Mouse (Mus musculus) fibroblast of lung, adult 2 months (primary cell): Measurements from ENCODE around the gene Gm11060.

Experiments used
- DNase-seq: peaks from one replicate; pipeline ENCODE4 v3.0.0-alpha.2; 2011; ENCODE audit warnings: low read depth

Gene Gm11060

GRCm38 (mm10) chr2:105091718-105092117, at the start of gene Gm11060:
Gene Gm11060, plus strand, starts transcription at chr2:105092018.
- no peak for DNase-seq

GRCm38 (mm10) chr2:105043152-105043551, 48.7 kb upstream of the Gm11060 start:
- no peak for DNase-seq

- no peak for DNase-seq
Observed at GRCm38 (mm10) chr2:105048301-105048700, 43.5 kb upstream of the Gm11060 start.

- DNase-seq: no peak
Observed at GRCm38 (mm10) chr2:105055529-105055928, 36.3 kb upstream of the Gm11060 start.

GRCm38 (mm10) chr2:105058577-105059116, 33.2 kb upstream of the Gm11060 start:
- DNase-seq: no peak

- no peak for DNase-seq
Observed at GRCm38 (mm10) chr2:105062741-105063372, 29.0 kb upstream of the Gm11060 start.

- no peak for DNase-seq
Observed at GRCm38 (mm10) chr2:105072496-105072895, 19.3 kb upstream of the Gm11060 start.

GRCm38 (mm10) chr2:105074196-105074595, 17.6 kb upstream of the Gm11060 start:
- no peak for DNase-seq

- no peak for DNase-seq
Observed at GRCm38 (mm10) chr2:105075809-105076208, 16.0 kb upstream of the Gm11060 start.

- DNase-seq: no peak
Observed at GRCm38 (mm10) chr2:105077151-105077550, 14.7 kb upstream of the Gm11060 start.

GRCm38 (mm10) chr2:105082256-105082790, 9.5 kb upstream of the Gm11060 start:
- no peak for DNase-seq

- DNase-seq: no peak
Observed at GRCm38 (mm10) chr2:105084035-105084434, 7.8 kb upstream of the Gm11060 start.

- DNase-seq: no peak
Observed at GRCm38 (mm10) chr2:105086081-105086480, 5.7 kb upstream of the Gm11060 start.

GRCm38 (mm10) chr2:105088005-105088404, 3.8 kb upstream of the Gm11060 start:
- no peak for DNase-seq

- no peak for DNase-seq
Observed at GRCm38 (mm10) chr2:105089083-105089482, 2.7 kb upstream of the Gm11060 start.

GRCm38 (mm10) chr2:105089581-105090508, 2.0 kb upstream of the Gm11060 start:
- no peak for DNase-seq

- DNase-seq: no peak
Observed at GRCm38 (mm10) chr2:105090991-105091390, 827 bp upstream of the Gm11060 start.

GRCm38 (mm10) chr2:105097294-105097953, 5.6 kb downstream of the Gm11060 start:
- DNase-seq: no peak

- DNase-seq: no peak
Observed at GRCm38 (mm10) chr2:105099410-105099809, 7.6 kb downstream of the Gm11060 start.

GRCm38 (mm10) chr2:105100541-105100940, 8.7 kb downstream of the Gm11060 start:
- no peak for DNase-seq

GRCm38 (mm10) chr2:105108703-105109158, 16.9 kb downstream of the Gm11060 start:
- peak; percentile 13 for DNase-seq

- DNase-seq: no peak
Observed at GRCm38 (mm10) chr2:105114074-105114473, 22.3 kb downstream of the Gm11060 start.
